Mouse (Mus musculus): ENCODE data around the gene Ugt1a5. TPM values are rescaled to one million over a fixed set of nuclear protein-coding genes. Genes with fewer than 3 reads are reported as not detected.

The Ugt1a5 gene
- polyA plus RNA-seq, 1 experiment from 2014 or later: not detected

DNA sequence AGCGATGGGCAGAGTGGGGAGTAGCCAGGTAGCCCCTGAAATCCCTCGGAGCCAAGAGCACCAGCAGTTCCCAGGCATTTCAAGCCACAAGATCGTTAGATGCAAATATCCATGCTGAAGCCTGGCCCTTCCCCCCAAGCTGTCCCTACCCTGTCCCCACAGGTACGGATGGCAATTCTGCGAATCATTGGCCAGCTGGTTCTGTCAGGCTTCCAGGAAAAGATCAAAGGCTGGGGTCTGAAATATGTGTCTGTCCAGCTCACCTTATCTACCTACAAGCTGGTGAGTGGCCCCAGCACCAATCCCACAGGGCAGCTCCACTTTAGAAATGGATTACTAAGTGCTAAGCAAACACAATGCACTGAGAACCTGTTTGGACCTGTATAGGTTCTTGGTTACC is 71.5 kb downstream of the Ugt1a5 start:
- Histone ChIP-seq H3K4me3 (no peak overlapping the region), H3K27me3 (replicated peaks; ENCODE audit: low read depth, poor library complexity, severe bottlenecking) (no peaks in the 10 kb centered on the region), H3K9me3 (peaks cover 96% of the 10 kb centered on the region), H3K27ac (replicated peaks) (no peak overlapping the region), H3K4me1 (no peaks in the 10 kb centered on the region), H3K36me3 (replicated peaks) (no peaks in the 10 kb centered on the region)
- WGBS: 82% methylated on average over 5 of the region's 5 CpGs
- DNase-seq (ENCODE audit: low spot score): no peak

DNA sequence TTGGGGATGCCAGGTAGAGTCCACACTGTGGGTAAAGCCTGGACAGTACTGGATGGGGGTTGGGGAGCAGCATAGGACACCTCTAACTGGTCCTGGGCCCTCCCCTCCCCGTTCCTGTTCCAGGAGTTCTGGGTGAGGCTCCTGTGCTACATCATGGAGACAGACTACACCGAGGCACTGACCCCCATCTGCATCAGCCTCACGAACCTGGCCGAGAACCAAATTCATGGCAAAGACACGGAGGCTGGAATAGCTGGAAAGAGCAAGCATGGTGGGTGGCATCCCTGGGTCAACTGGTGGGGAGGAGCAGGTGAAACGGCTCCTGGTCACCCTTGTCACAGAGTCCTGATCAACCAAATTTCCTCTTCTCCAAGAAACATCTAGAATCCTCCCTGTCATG is 73.0 kb downstream of the Ugt1a5 start:
- Histone ChIP-seq H3K4me1 (no peaks in the 10 kb centered on the region), H3K4me3 (no peak overlapping the region), H3K27me3 (replicated peaks; ENCODE audit: low read depth, poor library complexity, severe bottlenecking) (no peaks in the 10 kb centered on the region), H3K27ac (replicated peaks) (no peak overlapping the region), H3K36me3 (replicated peaks) (no peaks in the 10 kb centered on the region), H3K9me3 (peaks cover 95% of the 10 kb centered on the region)
- no peak for DNase-seq (ENCODE audit: low spot score)
- 81% methylated on average over 6 of the region's 6 CpGs for WGBS

DNA sequence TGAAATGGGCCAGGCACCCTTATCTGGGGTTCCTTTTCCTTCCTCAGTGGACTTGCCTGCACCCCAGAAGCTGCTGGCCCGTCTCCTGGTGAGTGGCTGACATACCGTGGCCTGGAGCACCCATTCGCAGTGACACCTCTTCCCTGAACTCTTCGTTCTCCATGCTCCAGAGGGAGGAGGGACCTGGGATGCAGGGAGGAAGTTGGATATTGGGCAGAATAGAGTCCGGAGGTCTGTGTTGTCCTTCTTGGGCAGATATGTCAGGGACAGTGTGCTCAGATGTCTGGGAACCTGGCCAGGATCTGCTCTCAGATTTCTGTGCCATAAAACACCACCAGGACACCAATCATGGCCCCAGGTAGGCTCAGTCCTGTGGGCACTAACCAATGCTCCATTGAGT is 74.3 kb downstream of the Ugt1a5 start:
- H3K9me3 ChIP-seq: peaks cover 95% of the 10 kb centered on the region
- no peaks in the 10 kb centered on the region for H3K27me3 ChIP-seq (replicated peaks; ENCODE audit: low read depth, poor library complexity, severe bottlenecking)
- H3K4me1 ChIP-seq: no peaks in the 10 kb centered on the region
- 73% methylated on average over 5 of the region's 5 CpGs for WGBS
- no peak overlapping the region for H3K27ac ChIP-seq (replicated peaks)
- no peaks in the 10 kb centered on the region for H3K36me3 ChIP-seq (replicated peaks)
- no peak overlapping the region for H3K4me3 ChIP-seq
- DNase-seq (ENCODE audit: low spot score): no peak

DNA sequence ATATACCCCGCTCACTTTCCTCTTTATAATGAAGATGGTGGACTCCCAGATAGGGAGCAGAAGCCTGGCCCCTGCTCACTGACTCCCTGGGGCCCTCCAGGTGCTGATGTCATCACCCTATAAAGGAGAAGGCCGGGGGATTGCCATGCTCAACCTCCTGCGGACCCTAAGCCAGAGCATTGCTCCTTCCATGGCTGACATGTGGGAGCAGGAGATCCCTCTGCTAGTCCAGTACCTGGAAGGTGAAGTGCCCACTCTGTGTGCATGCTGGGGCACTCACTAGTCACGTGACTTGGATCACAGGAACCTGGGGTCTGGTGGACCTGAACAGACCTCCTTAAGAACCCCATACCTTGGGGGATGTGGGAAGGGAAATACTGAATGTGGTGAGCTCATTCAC is 74.8 kb downstream of the Ugt1a5 start:
- 74% methylated on average over 4 of the region's 4 CpGs for WGBS
- Histone ChIP-seq H3K27ac (replicated peaks) (no peak overlapping the region), H3K4me3 (no peak overlapping the region), H3K27me3 (replicated peaks; ENCODE audit: low read depth, poor library complexity, severe bottlenecking) (no peaks in the 10 kb centered on the region), H3K36me3 (replicated peaks) (no peaks in the 10 kb centered on the region), H3K4me1 (no peaks in the 10 kb centered on the region), H3K9me3 (peaks cover 95% of the 10 kb centered on the region)
- no peak for DNase-seq (ENCODE audit: low spot score)

DNA sequence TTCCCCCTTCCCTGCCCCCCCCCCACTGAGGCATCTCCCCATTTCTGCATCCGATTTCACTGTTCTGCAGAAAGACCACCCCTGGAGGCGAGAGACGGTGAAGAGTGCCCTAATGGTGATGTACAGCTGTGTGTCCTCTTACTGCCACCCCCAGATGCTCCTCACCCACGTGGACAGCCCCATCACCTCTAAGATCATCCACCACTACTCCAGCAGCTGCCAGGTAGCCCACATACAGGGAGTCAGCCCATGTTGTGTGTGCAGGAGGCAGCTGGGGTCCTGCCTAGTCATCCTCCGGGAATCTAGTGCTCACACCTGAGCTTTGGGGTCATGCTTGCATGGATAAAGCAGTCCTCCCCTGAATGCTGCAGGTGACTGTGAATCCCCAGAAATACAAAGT is 78.0 kb downstream of the Ugt1a5 start:
- Histone ChIP-seq H3K4me3 (no peak overlapping the region), H3K27me3 (replicated peaks; ENCODE audit: low read depth, poor library complexity, severe bottlenecking) (no peaks in the 10 kb centered on the region), H3K4me1 (no peaks in the 10 kb centered on the region), H3K36me3 (replicated peaks) (no peaks in the 10 kb centered on the region), H3K9me3 (peaks cover 96% of the 10 kb centered on the region), H3K27ac (replicated peaks) (no peak overlapping the region)
- no peak for DNase-seq (ENCODE audit: low spot score)
- 68% methylated on average over 5 of the region's 5 CpGs for WGBS

DNA sequence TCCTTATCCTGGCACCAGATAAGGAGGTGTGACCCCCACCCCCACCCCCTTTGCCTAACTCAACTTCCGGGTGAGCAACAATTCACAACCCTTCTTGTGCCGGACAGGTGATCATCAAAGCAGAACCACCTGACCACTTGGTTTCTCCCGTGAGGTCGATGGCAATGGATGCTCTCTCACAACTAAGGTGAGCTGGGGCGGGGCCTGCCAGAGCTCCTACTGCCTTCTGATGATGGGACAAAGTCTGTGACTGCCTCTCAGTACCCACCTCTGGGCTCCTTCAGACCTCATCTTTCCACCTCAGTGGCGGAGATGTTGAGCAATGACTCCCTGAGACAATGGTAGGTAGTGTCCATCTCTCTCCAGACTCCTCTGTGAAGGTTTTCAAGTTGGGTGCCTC is 80.1 kb downstream of the Ugt1a5 start:
- no peak overlapping the region for H3K4me3 ChIP-seq
- no peaks in the 10 kb centered on the region for H3K27me3 ChIP-seq (replicated peaks; ENCODE audit: low read depth, poor library complexity, severe bottlenecking)
- no peaks in the 10 kb centered on the region for H3K4me1 ChIP-seq
- WGBS: 77% methylated on average over 6 of the region's 6 CpGs
- peaks cover 96% of the 10 kb centered on the region for H3K9me3 ChIP-seq
- no peak for DNase-seq (ENCODE audit: low spot score)
- H3K27ac ChIP-seq (replicated peaks): no peak overlapping the region
- no peaks in the 10 kb centered on the region for H3K36me3 ChIP-seq (replicated peaks)

DNA sequence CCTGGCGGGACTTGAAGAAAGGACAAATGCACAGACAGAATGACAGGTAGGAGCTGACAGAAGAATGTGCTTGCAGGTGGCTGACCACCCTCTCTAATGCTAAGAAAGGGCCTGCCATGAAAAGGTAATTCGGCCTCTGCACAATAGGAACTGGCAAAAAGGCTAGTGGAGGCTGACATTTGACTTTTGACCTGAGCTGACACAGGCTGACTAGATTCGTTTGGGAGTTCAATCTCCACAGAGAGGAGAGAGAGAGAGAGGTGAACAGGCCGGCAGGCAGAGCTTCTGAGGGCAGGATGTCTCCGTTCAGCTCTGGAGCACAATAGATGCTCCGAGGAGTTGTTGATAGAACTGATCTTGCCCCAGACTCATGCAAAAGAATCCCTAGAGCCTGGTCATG is 80.6 kb downstream of the Ugt1a5 start:
- Histone ChIP-seq H3K4me3 (no peak overlapping the region), H3K9me3 (peaks cover 97% of the 10 kb centered on the region), H3K27ac (replicated peaks) (no peak overlapping the region), H3K36me3 (replicated peaks) (no peaks in the 10 kb centered on the region), H3K27me3 (replicated peaks; ENCODE audit: low read depth, poor library complexity, severe bottlenecking) (no peaks in the 10 kb centered on the region), H3K4me1 (no peaks in the 10 kb centered on the region)
- no peak for DNase-seq (ENCODE audit: low spot score)
- WGBS: 47% methylated on average over 6 of the region's 6 CpGs

DNA sequence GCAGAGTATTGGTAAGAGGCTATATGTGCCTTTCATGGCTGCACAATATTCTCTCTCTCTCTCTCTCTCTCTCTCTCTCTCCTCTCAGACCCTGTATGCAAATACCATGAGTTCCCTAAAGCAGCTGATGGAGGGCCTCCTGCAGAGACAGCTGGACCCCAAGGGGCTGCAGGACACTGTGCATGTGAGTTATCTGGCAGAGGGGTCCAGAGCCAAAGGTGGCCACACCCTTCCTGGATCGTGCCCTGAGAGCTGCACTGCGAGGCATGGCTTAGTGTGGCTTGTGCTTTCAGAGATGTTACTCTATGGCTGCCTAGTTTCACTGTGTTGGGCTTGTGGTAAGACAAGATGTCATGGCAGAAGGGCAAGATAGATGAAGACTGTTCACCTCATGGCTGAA is 81.8 kb downstream of the Ugt1a5 start:
- Histone ChIP-seq H3K9me3 (peaks cover 95% of the 10 kb centered on the region), H3K4me3 (no peak overlapping the region), H3K27me3 (replicated peaks; ENCODE audit: low read depth, poor library complexity, severe bottlenecking) (no peaks in the 10 kb centered on the region), H3K4me1 (no peaks in the 10 kb centered on the region), H3K36me3 (replicated peaks) (no peaks in the 10 kb centered on the region), H3K27ac (replicated peaks) (no peak overlapping the region)
- DNase-seq (ENCODE audit: low spot score): no peak
- WGBS: 49% methylated on average over 2 of the region's 2 CpGs

DNA sequence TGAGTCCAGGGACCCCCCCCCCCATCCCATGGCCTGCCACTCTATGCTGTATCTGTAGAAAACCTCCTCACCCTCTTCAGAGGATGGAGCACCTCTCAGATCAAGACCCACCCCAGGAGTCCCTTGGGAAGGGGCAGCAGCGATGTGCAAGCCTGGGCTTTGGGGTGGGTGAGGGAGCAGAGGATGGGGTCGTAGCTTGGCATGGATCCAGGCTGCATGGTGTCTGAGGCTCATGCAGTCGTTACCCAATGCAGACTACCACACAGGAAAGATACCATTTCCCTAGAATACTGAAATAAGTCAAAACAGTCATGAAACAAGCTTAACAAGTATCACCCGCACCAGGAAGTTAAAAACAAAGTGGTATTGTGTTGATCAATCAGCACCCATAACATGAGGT is 82.8 kb downstream of the Ugt1a5 start:
- no peak for DNase-seq (ENCODE audit: low spot score)
- H3K36me3 ChIP-seq (replicated peaks): no peaks in the 10 kb centered on the region
- 71% methylated on average over 4 of the region's 4 CpGs for WGBS
- H3K27me3 ChIP-seq (replicated peaks; ENCODE audit: low read depth, poor library complexity, severe bottlenecking): no peaks in the 10 kb centered on the region
- H3K9me3 ChIP-seq: peaks cover 96% of the 10 kb centered on the region
- no peak overlapping the region for H3K4me3 ChIP-seq
- no peak overlapping the region for H3K27ac ChIP-seq (replicated peaks)
- no peaks in the 10 kb centered on the region for H3K4me1 ChIP-seq

DNA sequence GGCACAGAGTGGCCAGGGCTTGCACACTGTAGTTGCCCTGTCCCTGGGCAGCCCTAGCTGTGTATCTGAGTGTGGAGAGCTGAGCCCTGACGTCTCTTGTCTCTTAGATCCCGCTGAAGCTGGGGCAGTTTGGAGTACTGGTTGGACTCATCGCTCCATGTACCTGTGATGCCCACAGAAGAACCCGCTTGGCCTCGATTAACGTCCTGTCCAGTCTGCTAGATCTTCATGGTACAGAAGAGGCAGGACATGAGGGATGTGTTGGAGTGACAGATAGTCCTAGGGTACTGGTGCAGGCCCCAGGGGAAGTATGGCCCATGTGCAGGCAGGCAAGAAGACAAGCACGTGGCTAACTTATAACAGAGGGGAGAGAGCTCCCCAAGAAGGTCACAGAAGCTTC is 83.8 kb downstream of the Ugt1a5 start:
- WGBS: 79% methylated on average over 7 of the region's 7 CpGs
- H3K9me3 ChIP-seq: peaks cover 96% of the 10 kb centered on the region
- no peak for DNase-seq (ENCODE audit: low spot score)
- H3K36me3 ChIP-seq (replicated peaks): no peaks in the 10 kb centered on the region
- H3K4me3 ChIP-seq: no peak overlapping the region
- no peaks in the 10 kb centered on the region for H3K4me1 ChIP-seq
- H3K27me3 ChIP-seq (replicated peaks; ENCODE audit: low read depth, poor library complexity, severe bottlenecking): no peaks in the 10 kb centered on the region
- H3K27ac ChIP-seq (replicated peaks): no peak overlapping the region

DNA sequence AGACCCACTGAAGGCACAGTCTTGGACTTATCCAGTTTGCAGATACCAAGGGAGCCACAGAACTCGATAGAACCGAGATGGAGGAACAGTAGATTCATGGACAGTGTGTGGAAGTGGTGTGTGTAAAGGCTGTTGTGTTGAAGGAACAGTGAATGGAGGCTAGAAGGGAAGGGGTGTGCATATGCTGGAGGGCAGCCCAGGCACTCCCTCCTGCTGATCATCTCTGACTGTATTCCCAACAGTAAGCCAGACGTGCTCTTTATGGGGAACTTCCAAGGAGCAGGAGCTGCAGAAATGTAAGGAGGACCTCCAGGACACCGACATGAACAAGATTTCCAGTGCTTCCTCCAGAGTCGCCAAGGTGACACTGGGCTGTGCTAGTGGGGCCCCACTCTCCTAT is 84.2 kb downstream of the Ugt1a5 start:
- no peaks in the 10 kb centered on the region for H3K27me3 ChIP-seq (replicated peaks; ENCODE audit: low read depth, poor library complexity, severe bottlenecking)
- H3K9me3 ChIP-seq: peaks cover 96% of the 10 kb centered on the region
- H3K36me3 ChIP-seq (replicated peaks): no peaks in the 10 kb centered on the region
- no peaks in the 10 kb centered on the region for H3K4me1 ChIP-seq
- no peak for DNase-seq (ENCODE audit: low spot score)
- no peak overlapping the region for H3K27ac ChIP-seq (replicated peaks)
- WGBS: 83% methylated on average over 5 of the region's 5 CpGs
- H3K4me3 ChIP-seq: no peak overlapping the region

DNA sequence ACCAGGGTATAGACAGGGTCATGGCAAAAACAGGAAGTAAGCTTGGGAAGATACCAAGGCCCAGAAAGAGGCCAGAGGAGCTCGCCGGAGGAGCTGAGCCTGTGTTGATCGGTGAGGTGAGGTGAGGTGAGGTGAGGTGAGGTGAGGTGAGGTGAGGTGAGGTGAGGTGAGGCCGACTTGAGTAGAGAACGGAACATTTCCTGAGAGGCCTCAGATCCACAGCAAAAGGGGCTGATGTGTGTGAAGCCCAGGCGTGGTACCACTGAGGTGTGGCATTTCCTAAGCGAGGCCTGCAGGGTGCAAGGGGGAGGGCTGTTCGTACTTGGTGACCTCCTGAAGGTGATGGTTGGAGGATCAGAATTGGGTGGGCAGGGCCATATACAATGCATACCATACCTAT is 87.3 kb downstream of the Ugt1a5 start:
- WGBS: 73% methylated on average over 8 of the region's 8 CpGs
- no peak for DNase-seq (ENCODE audit: low spot score)
- Histone ChIP-seq H3K9me3 (peaks cover 98% of the 10 kb centered on the region), H3K36me3 (replicated peaks) (no peaks in the 10 kb centered on the region), H3K4me1 (no peaks in the 10 kb centered on the region), H3K4me3 (no peak overlapping the region), H3K27ac (replicated peaks) (no peak overlapping the region), H3K27me3 (replicated peaks; ENCODE audit: low read depth, poor library complexity, severe bottlenecking) (no peaks in the 10 kb centered on the region)

DNA sequence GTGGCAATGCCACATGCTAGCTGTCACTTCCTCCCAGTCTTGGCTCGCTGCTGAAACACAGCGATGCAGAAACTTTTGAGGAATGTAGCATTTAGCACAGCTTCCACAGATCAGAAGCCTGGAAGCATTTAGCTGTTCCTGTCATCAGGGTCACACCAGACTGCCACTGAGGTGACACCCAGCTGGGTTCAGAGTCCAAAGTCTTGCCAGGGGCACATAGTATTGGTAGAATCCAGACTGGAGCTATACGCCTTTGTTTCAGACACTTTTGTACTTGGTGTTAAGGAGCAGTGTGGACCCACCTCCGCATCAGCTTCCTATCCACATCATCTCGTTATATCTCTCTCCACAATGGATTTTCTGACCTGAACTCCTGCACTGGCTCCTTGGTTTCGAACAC is 87.7 kb downstream of the Ugt1a5 start:
- H3K4me1 ChIP-seq: no peaks in the 10 kb centered on the region
- no peak for DNase-seq (ENCODE audit: low spot score)
- H3K27me3 ChIP-seq (replicated peaks; ENCODE audit: low read depth, poor library complexity, severe bottlenecking): no peaks in the 10 kb centered on the region
- WGBS: 69% methylated on average over 6 of the region's 6 CpGs
- no peaks in the 10 kb centered on the region for H3K36me3 ChIP-seq (replicated peaks)
- no peak overlapping the region for H3K4me3 ChIP-seq
- H3K9me3 ChIP-seq: peaks cover 98% of the 10 kb centered on the region
- no peak overlapping the region for H3K27ac ChIP-seq (replicated peaks)

DNA sequence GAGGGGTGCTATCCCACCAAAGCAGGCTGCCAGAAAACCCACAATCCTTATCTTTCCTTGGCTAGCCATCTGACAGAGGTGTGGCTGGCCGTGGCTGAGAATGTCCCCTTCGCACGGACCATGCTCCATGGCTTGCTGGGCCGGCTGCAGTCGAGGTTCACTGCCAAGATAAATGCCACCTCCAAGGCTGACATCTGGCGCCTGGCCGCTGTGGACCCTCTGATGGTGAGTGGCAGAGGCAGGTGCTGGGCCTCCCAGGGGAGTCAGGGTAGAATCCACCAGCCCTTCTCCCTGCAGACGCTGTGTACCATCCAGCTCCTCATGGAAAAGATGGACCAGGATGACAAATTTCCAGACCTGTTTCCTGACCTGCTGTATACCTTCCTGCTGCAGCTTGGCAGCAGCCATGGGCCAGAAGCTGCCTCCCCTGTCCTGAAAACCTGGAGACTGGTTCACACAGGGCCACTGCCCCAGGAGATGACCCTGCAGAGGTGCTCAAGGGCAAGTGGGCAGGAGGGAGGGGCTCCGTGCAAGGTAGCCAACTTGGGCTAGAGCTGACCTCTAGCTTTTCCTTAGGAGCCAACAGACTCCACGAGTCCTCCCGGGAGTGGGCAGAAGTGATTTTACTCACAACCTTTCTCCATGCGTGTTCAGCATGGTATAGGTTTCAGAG is 89.1 kb downstream of the Ugt1a5 start:
- 87% methylated on average over 12 of the region's 12 CpGs for WGBS
- Histone ChIP-seq H3K36me3 (replicated peaks) (peaks cover 9% of the 10 kb centered on the region), H3K4me3 (no peak overlapping the region), H3K4me1 (no peaks in the 10 kb centered on the region), H3K27ac (replicated peaks) (no peak overlapping the region), H3K9me3 (peaks cover 95% of the 10 kb centered on the region), H3K27me3 (replicated peaks; ENCODE audit: low read depth, poor library complexity, severe bottlenecking) (no peaks in the 10 kb centered on the region)
- no peak for DNase-seq (ENCODE audit: low spot score)

Data from embryonic facial prominence, embryonic 10.5 days (tissue).